Mouse (Mus musculus) lung, postnatal 14 days (tissue): ENCODE data around the gene Hlf.

Experiments
- DNase-seq: peaks from one replicate; pipeline ENCODE4 v3.0.0; 2021

Hlf gene

GRCm38 (mm10) chr11:90334816-90335215, 55.9 kb downstream of the Hlf start:
- no peak for DNase-seq

GRCm38 (mm10) chr11:90332737-90333136, 58.0 kb downstream of the Hlf start:
- no peak for DNase-seq

GRCm38 (mm10) chr11:90330202-90330694, 60.4 kb downstream of the Hlf start:
- no peak for DNase-seq

GRCm38 (mm10) chr11:90326836-90327235, 63.9 kb downstream of the Hlf start:
- no peak for DNase-seq

- DNase-seq: no peak
These were observed 64.5 kb downstream of the Hlf start for GRCm38 (mm10) chr11:90326146-90326545.

- DNase-seq: no peak
These were observed 66.1 kb downstream of the Hlf start for GRCm38 (mm10) chr11:90324597-90324996.

GRCm38 (mm10) chr11:90320922-90321321, 69.8 kb downstream of the Hlf start:
- no peak for DNase-seq

- peak; percentile 65 for DNase-seq
These were observed 73.2 kb downstream of the Hlf start for GRCm38 (mm10) chr11:90317482-90317881.

- no peak for DNase-seq
These were observed 76.1 kb downstream of the Hlf start for GRCm38 (mm10) chr11:90314606-90315005.

GRCm38 (mm10) chr11:90306993-90307392, 83.7 kb downstream of the Hlf start:
- DNase-seq: peak; percentile 75

GRCm38 (mm10) chr11:90306067-90306466, 84.6 kb downstream of the Hlf start:
- DNase-seq: no peak

- no peak for DNase-seq
These were observed 96.1 kb downstream of the Hlf start for GRCm38 (mm10) chr11:90294622-90295021.

- DNase-seq: no peak
These were observed 97.9 kb downstream of the Hlf start for GRCm38 (mm10) chr11:90292766-90293165.

GRCm38 (mm10) chr11:90291156-90291555, 99.5 kb downstream of the Hlf start:
- DNase-seq: no peak

- DNase-seq: no peak
These were observed 104.0 kb downstream of the Hlf start for GRCm38 (mm10) chr11:90286550-90287154.
